14 mouse cellular contexts compared by ENCODE assay signal in genomic region chr2:110172456-110172855, GRCm38 (mm10).
A peak's percentile ranks its signal among the peaks of the same experiment; 100 is the strongest.
DNase-seq lines count a peak whose midpoint lies in the region; ATAC-seq and TF ChIP-seq lines count a peak whose summit lies in the region.
"Had no signal": no experiment of that assay in that cellular context is flagged by ENCODE, and none has a peak within 500 bp of the region (broad histone marks: within the 10 kb centered on the region; RNA-seq: fewer than 3 reads in every experiment).

No protein-coding gene starts in this region.

- no peak overlapping the region for H3ac ChIP-seq in myocyte (ENCODE audit: control insufficient read depth, insufficient read length)

- no peaks in the 10 kb centered on the region for H3K27me3 ChIP-seq in forebrain, embryonic 14.5 days (replicated peaks; ENCODE audit: control insufficient read depth, insufficient read depth, low read length)
- H3K27me3 ChIP-seq in forebrain, embryonic 13.5 days = no peaks in the 10 kb centered on the region
- H3K27me3 ChIP-seq in kidney, embryonic 15.5 days = no peaks in the 10 kb centered on the region
- H3K27me3 ChIP-seq in myocyte (ENCODE audit: control insufficient read depth, insufficient read depth, insufficient read length) = no peaks in the 10 kb centered on the region
- H3K27me3 ChIP-seq in liver, postnatal 0 days (ENCODE audit: insufficient read depth, low read length) = no peaks in the 10 kb centered on the region
- H3K27me3 ChIP-seq: CH12.LX; embryonic facial prominence, embryonic 12.5 days; liver, embryonic 12.5 days; midbrain, embryonic 13.5 days had no signal

- no peaks in the 10 kb centered on the region for H3K79me2 ChIP-seq in myocyte (ENCODE audit: control insufficient read depth, insufficient read depth)

- no peak overlapping the region for H3K4me2 ChIP-seq in forebrain, embryonic 14.5 days (ENCODE audit: low read length)
- no peak overlapping the region for H3K4me2 ChIP-seq in forebrain, embryonic 13.5 days
- no peak overlapping the region for H3K4me2 ChIP-seq in kidney, embryonic 15.5 days
- H3K4me2 ChIP-seq in myocyte (ENCODE audit: low read depth) = peak overlapping the region; percentile 60
- H3K4me2 ChIP-seq in liver, postnatal 0 days (ENCODE audit: low read depth, low read length) = no peak overlapping the region
- H3K4me2 ChIP-seq: embryonic facial prominence, embryonic 12.5 days; liver, embryonic 12.5 days; midbrain, embryonic 13.5 days had no signal

- H3K4me1 ChIP-seq in forebrain, embryonic 14.5 days (ENCODE audit: control insufficient read depth, insufficient read depth, low read length) = peaks cover 9% of the 10 kb centered on the region
- peaks cover 26% of the 10 kb centered on the region for H3K4me1 ChIP-seq in forebrain, embryonic 13.5 days
- H3K4me1 ChIP-seq in kidney, embryonic 15.5 days = peaks cover 20% of the 10 kb centered on the region
- H3K4me1 ChIP-seq in liver, postnatal 0 days (ENCODE audit: insufficient read depth) = no peaks in the 10 kb centered on the region
- H3K4me1 ChIP-seq: liver, embryonic 12.5 days had no signal

- TF ChIP-seq POLR2A in myocyte (IDR thresholded peaks at IDR 0.05; ENCODE audit: insufficient read length, low read depth) = no peak

- ATAC-seq in forebrain, embryonic 14.5 days = no peak
- ATAC-seq in forebrain, embryonic 13.5 days = no peak
- ATAC-seq in kidney, embryonic 15.5 days (replicated peaks; ENCODE audit: low FRiP score) = no peak
- no peak for ATAC-seq in liver, postnatal 0 days
- ATAC-seq: liver, embryonic 12.5 days; midbrain, embryonic 13.5 days had no signal

- H3K27ac ChIP-seq in forebrain, embryonic 14.5 days (ENCODE audit: low read depth, low read length) = no peak overlapping the region
- H3K27ac ChIP-seq in forebrain, embryonic 13.5 days = no peak overlapping the region
- no peak overlapping the region for H3K27ac ChIP-seq in kidney, embryonic 15.5 days
- H3K27ac ChIP-seq in liver, postnatal 0 days (ENCODE audit: low read depth) = no peak overlapping the region
- H3K27ac ChIP-seq: embryonic facial prominence, embryonic 12.5 days; heart, adult 2 months; liver, embryonic 12.5 days; midbrain, embryonic 13.5 days had no signal

- no peaks in the 10 kb centered on the region for H3K36me3 ChIP-seq in forebrain, embryonic 14.5 days (ENCODE audit: control insufficient read depth, insufficient read depth, low read length)
- H3K36me3 ChIP-seq in forebrain, embryonic 13.5 days (ENCODE audit: poor library complexity, severe bottlenecking) = no peaks in the 10 kb centered on the region
- H3K36me3 ChIP-seq in kidney, embryonic 15.5 days = no peaks in the 10 kb centered on the region
- H3K36me3 ChIP-seq in myocyte (ENCODE audit: control insufficient read depth, insufficient read depth) = no peaks in the 10 kb centered on the region
- H3K36me3 ChIP-seq in liver, postnatal 0 days (replicated peaks; ENCODE audit: insufficient read depth, low read length) = no peaks in the 10 kb centered on the region
- H3K36me3 ChIP-seq: embryonic facial prominence, embryonic 12.5 days; liver, embryonic 12.5 days; midbrain, embryonic 13.5 days had no signal

- peak; percentile 23 for DNase-seq in forebrain, embryonic 14.5 days (ENCODE audit: low spot score)
- DNase-seq in kidney, postnatal 10 days = peak; percentile 23
- peak; percentile 60 for DNase-seq in adrenal gland, postnatal 14 days
- no peak for DNase-seq in liver, postnatal 0 days
- DNase-seq: heart, adult 2 months; heart, postnatal 14 days; thymus, postnatal 4 days had no signal

- 58% methylated on average over 7 of the region's 7 CpGs for WGBS in forebrain, embryonic 14.5 days
- 69% methylated on average over 7 of the region's 7 CpGs for WGBS in forebrain, embryonic 13.5 days
- 80% methylated on average over 7 of the region's 7 CpGs for WGBS in kidney, embryonic 15.5 days
- 71% methylated on average over 7 of the region's 7 CpGs for WGBS in liver, postnatal 0 days (ENCODE audit: insufficient replicate concordance)

- no peaks in the 10 kb centered on the region for H3K9me3 ChIP-seq in forebrain, embryonic 14.5 days (replicated peaks; ENCODE audit: control insufficient read depth, low read length)
- no peaks in the 10 kb centered on the region for H3K9me3 ChIP-seq in forebrain, embryonic 13.5 days (replicated peaks)
- H3K9me3 ChIP-seq in kidney, embryonic 15.5 days (replicated peaks) = no peaks in the 10 kb centered on the region
- no peaks in the 10 kb centered on the region for H3K9me3 ChIP-seq in liver, postnatal 0 days (ENCODE audit: low read length)
- H3K9me3 ChIP-seq: embryonic facial prominence, embryonic 12.5 days; liver, embryonic 12.5 days; midbrain, embryonic 13.5 days had no signal

- no peak for TF ChIP-seq EP300 in liver, postnatal 0 days (IDR thresholded peaks at IDR 0.05; ENCODE audit: low read depth)

- no peak overlapping the region for H3K9ac ChIP-seq in forebrain, embryonic 14.5 days (ENCODE audit: low read length)
- no peak overlapping the region for H3K9ac ChIP-seq in forebrain, embryonic 13.5 days
- no peak overlapping the region for H3K9ac ChIP-seq in kidney, embryonic 15.5 days
- H3K9ac ChIP-seq in liver, postnatal 0 days (replicated peaks) = no peak overlapping the region
- H3K9ac ChIP-seq: embryonic facial prominence, embryonic 12.5 days; liver, embryonic 12.5 days; midbrain, embryonic 13.5 days had no signal

- TF ChIP-seq CTCF in liver, postnatal 0 days (IDR thresholded peaks at IDR 0.05; ENCODE audit: low read depth) = no peak

- no peak overlapping the region for H3K4me3 ChIP-seq in forebrain, embryonic 14.5 days (ENCODE audit: low read depth, low read length)
- H3K4me3 ChIP-seq in forebrain, embryonic 13.5 days = no peak overlapping the region
- no peak overlapping the region for H3K4me3 ChIP-seq in kidney, embryonic 15.5 days (replicated peaks)
- no peak overlapping the region for H3K4me3 ChIP-seq in myocyte
- no peak overlapping the region for H3K4me3 ChIP-seq in liver, postnatal 0 days (ENCODE audit: low read depth, low read length)
- H3K4me3 ChIP-seq: embryonic facial prominence, embryonic 12.5 days; heart, adult 2 months; liver, embryonic 12.5 days; midbrain, embryonic 13.5 days had no signal

TF ChIP-seq in myocyte, 11 proteins besides CTCF, POLR2A, EP300 and RAD21:
- TF ChIP-seq TCF3 (IDR thresholded peaks at IDR 0.05; ENCODE audit: insufficient read length, low read depth) (no peak), CEBPB (IDR thresholded peaks at IDR 0.05; ENCODE audit: insufficient read depth, poor library complexity, severe bottlenecking) (peak; percentile 34; the same call in 1 of the 2 replicates)
